Mouse (Mus musculus): Measurements from ENCODE around the gene Pus7l. TPM values are rescaled to one million over a fixed set of nuclear protein-coding genes. Genes with fewer than 3 reads are reported as not detected.

Gene Pus7l
- total and polyA plus RNA-seq, 3 experiments, result 33.2 to 51.2 (median 40.6) TPM

DNA sequence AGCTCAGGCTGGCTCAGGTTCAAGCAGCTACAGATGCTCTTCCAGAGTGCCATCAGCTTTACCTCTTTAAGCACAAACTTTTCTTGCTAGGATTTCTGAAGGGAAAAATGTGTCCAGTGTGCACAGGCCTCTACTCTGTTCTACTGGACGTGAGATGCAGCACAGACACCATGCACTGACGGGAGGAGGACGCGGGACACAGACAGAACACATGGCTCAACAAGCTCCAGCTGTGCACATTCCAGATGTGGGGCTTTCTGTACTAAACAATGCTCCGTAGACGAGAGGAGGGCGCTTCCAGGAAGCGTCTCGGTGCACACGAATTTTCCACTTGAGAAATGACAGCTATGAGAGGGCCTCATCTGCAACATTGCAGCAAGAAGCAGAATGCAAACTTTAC, 39.8 kb upstream of the Pus7l start:
- H3K79me2 ChIP-seq (ENCODE audit: control insufficient read depth, insufficient read depth, low read length, poor library complexity), result peaks cover 5% of the 10 kb centered on the region
- H3K4me1 ChIP-seq (ENCODE audit: control insufficient read depth in 1 of 2, insufficient read depth in 2 of 2, low read length in 2 of 2), result peaks cover 2 to 4% of the 10 kb centered on the region in 2 experiments
- DNase-seq (ENCODE audit: low read depth, low spot score), result no peak
- H3K36me3 ChIP-seq (ENCODE audit: control insufficient read depth in 1 of 2, insufficient read depth in 2 of 2, low read length in 2 of 2), result peaks cover 7 to 50% of the 10 kb centered on the region in 2 experiments
- H3K4me3 ChIP-seq (ENCODE audit: control insufficient read depth in 1 of 2, insufficient read depth in 1 of 2, low read depth in 2 of 2, low read length in 2 of 2), result no peak overlapping the region
- H3K27ac ChIP-seq (ENCODE audit: control insufficient read depth, low read depth, low read length), result no peak overlapping the region
- no peaks in the 10 kb centered on the region for H3K9me3 ChIP-seq (replicated peaks; ENCODE audit: insufficient read depth, low read length)
- H3K27me3 ChIP-seq (ENCODE audit: control insufficient read depth in 1 of 2, insufficient read depth in 2 of 2, low read length in 2 of 2), result no peaks in the 10 kb centered on the region
- TF ChIP-seq POLR2AphosphoS2 (IDR thresholded peaks at IDR 0.05; ENCODE audit: low read length) (no peak), HCFC1 (IDR thresholded peaks at IDR 0.05; ENCODE audit: low read depth, low read length) (no peak), SMC3 (IDR thresholded peaks at IDR 0.05; ENCODE audit: low read depth, low read length) (no peak), RAD21 (IDR thresholded peaks at IDR 0.05; ENCODE audit: low read depth, low read length) (no peak), TAL1 (IDR thresholded peaks at IDR 0.05; ENCODE audit: low read length) (no peak), ZKSCAN1 (IDR thresholded peaks at IDR 0.05; ENCODE audit: low read depth, low read length) (no peak), MAZ (IDR thresholded peaks at IDR 0.05; ENCODE audit: low read depth, low read length) (no peak), ZC3H11A (IDR thresholded peaks at IDR 0.05; ENCODE audit: low read depth, low read length) (no peak), E2F4 (IDR thresholded peaks at IDR 0.05; ENCODE audit: borderline replicate concordance, low read depth, low read length) (no peak), USF1 (IDR thresholded peaks at IDR 0.05; ENCODE audit: low read depth, low read length) (no peak), MAX (IDR thresholded peaks at IDR 0.05; ENCODE audit: low read length) (no peak), NELFE (IDR thresholded peaks at IDR 0.05; ENCODE audit: low read depth, low read length) (no peak), MYC (IDR thresholded peaks at IDR 0.05; ENCODE audit: low read depth, low read length) (no peak), ETS1 (IDR thresholded peaks at IDR 0.05; ENCODE audit: low read depth, low read length) (no peak), ZNF384 (IDR thresholded peaks at IDR 0.05; ENCODE audit: low read depth, low read length) (no peak), GABPA (IDR thresholded peaks at IDR 0.05; ENCODE audit: low read depth, low read length) (no peak), MAFK (IDR thresholded peaks at IDR 0.05; ENCODE audit: borderline replicate concordance, low read depth, low read length) (no peak), USF2 (IDR thresholded peaks at IDR 0.05; ENCODE audit: borderline replicate concordance in 1 of 2, insufficient read depth in 1 of 2, low read depth in 1 of 2, low read length in 2 of 2) (no peak)
- no peak overlapping the region for H3K9ac ChIP-seq (ENCODE audit: control insufficient read depth, low read depth, low read length, poor library complexity, severe bottlenecking)

DNA sequence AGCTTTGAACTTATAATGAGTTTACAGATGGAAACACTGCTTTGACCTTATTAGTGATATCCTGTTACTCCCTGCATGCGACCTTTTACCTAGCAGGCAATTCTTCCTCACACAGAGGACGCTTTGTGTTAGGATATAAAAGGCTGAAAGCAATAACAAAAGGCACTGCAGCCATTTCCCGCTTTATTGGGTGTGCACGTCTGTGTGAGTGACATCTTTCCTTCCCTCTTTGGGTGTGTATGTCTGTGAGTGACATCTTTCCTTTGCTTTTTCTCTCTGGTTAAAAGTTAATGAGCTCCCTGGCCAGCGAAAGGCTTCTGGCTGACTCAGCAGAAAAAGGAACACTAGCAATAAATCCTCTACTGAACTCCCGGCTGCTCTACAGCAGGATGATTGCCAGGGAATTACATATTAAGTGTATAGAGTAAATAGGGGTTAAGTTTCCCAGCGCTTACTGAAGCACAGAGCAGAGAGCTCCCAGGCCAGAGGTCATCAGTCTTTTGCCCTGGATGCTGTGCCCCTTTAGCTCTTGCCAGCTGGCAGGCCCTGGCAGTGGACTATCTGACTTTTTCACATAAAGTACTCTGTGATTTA, 38.8 kb upstream of the Pus7l start:
- Histone ChIP-seq H3K36me3 (ENCODE audit: control insufficient read depth in 1 of 2, insufficient read depth in 2 of 2, low read length in 2 of 2) (peaks cover 2 to 50% of the 10 kb centered on the region in 2 experiments; a peak in 3 of 4 replicates), H3K9ac (ENCODE audit: control insufficient read depth, low read depth, low read length, poor library complexity, severe bottlenecking) (no peak overlapping the region)
- TF ChIP-seq UBTF (IDR thresholded peaks at IDR 0.05; ENCODE audit: borderline replicate concordance, insufficient read depth, low read depth, low read length) (no peak), E2F4 (IDR thresholded peaks at IDR 0.05; ENCODE audit: borderline replicate concordance, low read depth, low read length) (no peak), CHD2 (IDR thresholded peaks at IDR 0.05; ENCODE audit: low read length) (no peak), CTCF (IDR thresholded peaks at IDR 0.05 in 2 of 3, conservative IDR thresholded peaks at IDR 0.05 in 1 of 3; ENCODE audit: control insufficient read depth in 1 of 3, insufficient read depth in 1 of 3, low read depth in 2 of 3, low read length in 3 of 3, poor library complexity in 1 of 3, severe bottlenecking in 1 of 3) (no peak), NRF1 (IDR thresholded peaks at IDR 0.05; ENCODE audit: insufficient read depth, low read depth, low read length, poor library complexity, severe bottlenecking) (no peak), MXI1 (IDR thresholded peaks at IDR 0.05; ENCODE audit: low read depth, low read length) (no peak), POLR2AphosphoS5 (IDR thresholded peaks at IDR 0.05; ENCODE audit: borderline replicate concordance, low read depth, low read length) (no peak), MAFK (IDR thresholded peaks at IDR 0.05; ENCODE audit: borderline replicate concordance, low read depth, low read length) (peak; percentile 93)

More for the DNA sequence above, 38.8 kb upstream of the Pus7l start:
- H3K79me2 ChIP-seq (ENCODE audit: control insufficient read depth, insufficient read depth, low read length, poor library complexity), result peaks cover 2% of the 10 kb centered on the region
- no peak for DNase-seq (ENCODE audit: low read depth, low spot score)
- H3K27ac ChIP-seq (ENCODE audit: control insufficient read depth, low read depth, low read length), result no peak overlapping the region
- no peaks in the 10 kb centered on the region for H3K9me3 ChIP-seq (replicated peaks; ENCODE audit: insufficient read depth, low read length)
- no peaks in the 10 kb centered on the region for H3K27me3 ChIP-seq (ENCODE audit: control insufficient read depth in 1 of 2, insufficient read depth in 2 of 2, low read length in 2 of 2)
- no peaks in the 10 kb centered on the region; a peak in 1 of 4 replicates for H3K4me1 ChIP-seq (ENCODE audit: control insufficient read depth in 1 of 2, insufficient read depth in 2 of 2, low read length in 2 of 2)
- no peak overlapping the region for H3K4me3 ChIP-seq (ENCODE audit: control insufficient read depth in 1 of 2, insufficient read depth in 1 of 2, low read depth in 2 of 2, low read length in 2 of 2)

Data from MEL (cell line).